Mouse (Mus musculus) right cerebral cortex, postnatal 10 days (tissue): ENCODE results near the gene Spon1.

Experiments used
- DNase-seq, 2 experiments: peaks; one replicate each; pipeline ENCODE4 v3.0.0; 2021; ENCODE audit warnings: low spot score in 2 of 2

Spon1 gene

GRCm38 (mm10) chr7:114088918-114089317 is 323.1 kb downstream of the Spon1 start:
- no peak for DNase-seq

- no peak for DNase-seq
Observed at GRCm38 (mm10) chr7:114090231-114090630, 324.4 kb downstream of the Spon1 start.

- DNase-seq = no peak
Observed at GRCm38 (mm10) chr7:114090892-114091545, 325.2 kb downstream of the Spon1 start.
